Mouse (Mus musculus) left cerebral cortex, adult 8-10 months (tissue): ENCODE measurements at regions not wholly inside any gene's neighbourhood (a gene's known extent, or its start where the extent isn't known, plus 50 kb on each side); places are given as distances from the start of the nearest gene placed in this dataset.
A peak's percentile ranks its signal among the peaks of the same experiment; 100 is the strongest.
"Not testable (repeated sequence)": the region's sequence is repeated elsewhere in the genome, so short reads cannot be mapped to it uniquely, and the experiment has no call there.

Experiments
- DNase-seq, 2 experiments: peaks; one replicate each; pipeline ENCODE4 v3.0.0; 2022; ENCODE audit warnings: low spot score in 2 of 2

GRCm38 (mm10) chr1:94969543-94969942 lies 343.9 kb upstream of the Fam174a start:
- no peak for DNase-seq

- DNase-seq, result no peak
These were observed 343.2 kb upstream of the Fam174a start for GRCm38 (mm10) chr1:94970103-94970759.

GRCm38 (mm10) chr1:94993338-94993737 lies 320.1 kb upstream of the Fam174a start:
- no peak for DNase-seq

- no peak for DNase-seq
These were observed 309.5 kb upstream of the Fam174a start for GRCm38 (mm10) chr1:95003900-95004299.

GRCm38 (mm10) chr1:95030579-95030978 lies 282.8 kb upstream of the Fam174a start:
- DNase-seq, result no peak

- DNase-seq, result not testable (repeated sequence)
These were observed 279.6 kb upstream of the Fam174a start for GRCm38 (mm10) chr1:95033661-95034414.

- no peak for DNase-seq
These were observed 275.0 kb upstream of the Fam174a start for GRCm38 (mm10) chr1:95038411-95038810.

- no peak for DNase-seq
These were observed 273.1 kb upstream of the Fam174a start for GRCm38 (mm10) chr1:95040332-95040731.

GRCm38 (mm10) chr1:95043355-95043754 lies 270.1 kb upstream of the Fam174a start:
- no peak for DNase-seq

GRCm38 (mm10) chr1:95064330-95065193 lies 248.9 kb upstream of the Fam174a start:
- DNase-seq, result no peak

- DNase-seq, result no peak
These were observed 247.8 kb upstream of the Fam174a start for GRCm38 (mm10) chr1:95065620-95066019.

GRCm38 (mm10) chr1:95066040-95066439 lies 247.4 kb upstream of the Fam174a start:
- no peak for DNase-seq

- DNase-seq, result no peak
These were observed 238.3 kb upstream of the Fam174a start for GRCm38 (mm10) chr1:95075151-95075550.

- no peak for DNase-seq
These were observed 203.5 kb upstream of the Fam174a start for GRCm38 (mm10) chr1:95109966-95110365.

- no peak for DNase-seq
These were observed 199.9 kb upstream of the Fam174a start for GRCm38 (mm10) chr1:95113493-95113892.

GRCm38 (mm10) chr1:95147531-95147930 lies 165.9 kb upstream of the Fam174a start:
- DNase-seq, result no peak

- DNase-seq, result no peak
These were observed 139.3 kb upstream of the Fam174a start for GRCm38 (mm10) chr1:95174013-95174582.

- peak; percentile 4 to 47 for DNase-seq
These were observed 94.5 kb upstream of the Fam174a start for GRCm38 (mm10) chr1:95218912-95219311.

GRCm38 (mm10) chr1:95223289-95223688 lies 90.1 kb upstream of the Fam174a start:
- DNase-seq, result peak in 1 of 2 experiments; percentile 5

GRCm38 (mm10) chr1:95241671-95242150 lies 71.7 kb upstream of the Fam174a start:
- DNase-seq, result no peak
